Mouse (Mus musculus): Measurements from ENCODE around the gene Zfp948. TPM values are rescaled to one million over a fixed set of nuclear protein-coding genes. Genes with fewer than 3 reads are reported as not detected.
"Not testable (repeated sequence)": the region's sequence is repeated elsewhere in the genome, so short reads cannot be mapped to it uniquely, and the experiment has no call there.

Zfp948 gene
- polyA plus RNA-seq, 1 experiment from 2014 or later: 23.0 TPM

- Histone ChIP-seq H3K4me2 (ENCODE audit: low read length) (no peak overlapping the region), H3K27ac (ENCODE audit: low read depth, low read length) (no peak overlapping the region), H3K9me3 (replicated peaks; ENCODE audit: control insufficient read depth, low read length) (no peaks in the 10 kb centered on the region), H3K36me3 (ENCODE audit: control insufficient read depth, insufficient read depth, low read length) (peaks cover 48% of the 10 kb centered on the region), H3K4me3 (ENCODE audit: low read depth, low read length) (no peak overlapping the region), H3K4me1 (ENCODE audit: control insufficient read depth, insufficient read depth, low read length) (no peaks in the 10 kb centered on the region), H3K27me3 (replicated peaks; ENCODE audit: control insufficient read depth, insufficient read depth, low read length) (no peaks in the 10 kb centered on the region), H3K9ac (ENCODE audit: low read length) (no peak overlapping the region)
- DNase-seq (ENCODE audit: low spot score): no peak
- 96% methylated on average over 2 of the region's 2 CpGs for WGBS
- no peak for ATAC-seq
Measured at GRCm38 (mm10) chr17:21585521-21585920, 18.7 kb downstream of the Zfp948 start.

GRCm38 (mm10) chr17:21616356-21616755 lies 49.5 kb downstream of the Zfp948 start:
- Histone ChIP-seq H3K36me3 (ENCODE audit: control insufficient read depth, insufficient read depth, low read length) (no peaks in the 10 kb centered on the region), H3K9ac (ENCODE audit: low read length) (no peak overlapping the region), H3K9me3 (replicated peaks; ENCODE audit: control insufficient read depth, low read length) (no peaks in the 10 kb centered on the region), H3K4me2 (ENCODE audit: low read length) (no peak overlapping the region), H3K4me3 (ENCODE audit: low read depth, low read length) (no peak overlapping the region), H3K27ac (ENCODE audit: low read depth, low read length) (no peak overlapping the region), H3K27me3 (replicated peaks; ENCODE audit: control insufficient read depth, insufficient read depth, low read length) (no peaks in the 10 kb centered on the region), H3K4me1 (ENCODE audit: control insufficient read depth, insufficient read depth, low read length) (no peaks in the 10 kb centered on the region)
- DNase-seq (ENCODE audit: low spot score) (no peak), ATAC-seq (no peak)
- WGBS: 86% methylated on average over 3 of the region's 3 CpGs

GRCm38 (mm10) chr17:21617352-21617751 lies 50.5 kb downstream of the Zfp948 start:
- H3K4me2 ChIP-seq (ENCODE audit: low read length): no peak overlapping the region
- H3K27ac ChIP-seq (ENCODE audit: low read depth, low read length): no peak overlapping the region
- 17% methylated on average over 9 of the region's 9 CpGs for WGBS
- H3K4me1 ChIP-seq (ENCODE audit: control insufficient read depth, insufficient read depth, low read length): no peaks in the 10 kb centered on the region
- no peaks in the 10 kb centered on the region for H3K36me3 ChIP-seq (ENCODE audit: control insufficient read depth, insufficient read depth, low read length)
- no peaks in the 10 kb centered on the region for H3K27me3 ChIP-seq (replicated peaks; ENCODE audit: control insufficient read depth, insufficient read depth, low read length)
- no peaks in the 10 kb centered on the region for H3K9me3 ChIP-seq (replicated peaks; ENCODE audit: control insufficient read depth, low read length)
- DNase-seq (ENCODE audit: low spot score): no peak
- no peak for ATAC-seq
- H3K9ac ChIP-seq (ENCODE audit: low read length): no peak overlapping the region
- no peak overlapping the region for H3K4me3 ChIP-seq (ENCODE audit: low read depth, low read length)

GRCm38 (mm10) chr17:21623647-21624046 lies 56.8 kb downstream of the Zfp948 start:
- Histone ChIP-seq H3K27ac (ENCODE audit: low read depth, low read length) (no peak overlapping the region), H3K9ac (ENCODE audit: low read length) (no peak overlapping the region), H3K4me1 (ENCODE audit: control insufficient read depth, insufficient read depth, low read length) (no peaks in the 10 kb centered on the region), H3K9me3 (replicated peaks; ENCODE audit: control insufficient read depth, low read length) (no peaks in the 10 kb centered on the region; the same call in 1 of the 2 replicates), H3K4me2 (ENCODE audit: low read length) (no peak overlapping the region), H3K36me3 (ENCODE audit: control insufficient read depth, insufficient read depth, low read length) (no peaks in the 10 kb centered on the region), H3K27me3 (replicated peaks; ENCODE audit: control insufficient read depth, insufficient read depth, low read length) (no peaks in the 10 kb centered on the region), H3K4me3 (ENCODE audit: low read depth, low read length) (no peak overlapping the region)
- no peak for ATAC-seq
- WGBS: no CpG with 5 or more reads among the region's 3 CpGs
- DNase-seq (ENCODE audit: low spot score): no peak

GRCm38 (mm10) chr17:21635758-21636157 lies 69.0 kb downstream of the Zfp948 start:
- not testable (repeated sequence) for H3K9me3 ChIP-seq (replicated peaks; ENCODE audit: control insufficient read depth, low read length); DNase-seq (ENCODE audit: low spot score); H3K36me3 ChIP-seq (ENCODE audit: control insufficient read depth, insufficient read depth, low read length); H3K4me1 ChIP-seq (ENCODE audit: control insufficient read depth, insufficient read depth, low read length); H3K9ac ChIP-seq (ENCODE audit: low read length); H3K4me3 ChIP-seq (ENCODE audit: low read depth, low read length); H3K27me3 ChIP-seq (replicated peaks; ENCODE audit: control insufficient read depth, insufficient read depth, low read length); ATAC-seq; H3K4me2 ChIP-seq (ENCODE audit: low read length); H3K27ac ChIP-seq (ENCODE audit: low read depth, low read length)
- 65% methylated on average over 4 of the region's 4 CpGs for WGBS

Other genes with a start within 250 kb of the Zfp948 start
- gene Zfp677, start 183.3 kb upstream of the Zfp948 start, polyA plus RNA-seq (2014; fragmentation: Nextera tagmentation; extraction: Ambion mirVana): 4.6 and 6.1 TPM in 2 replicates
- gene Zfp54, start 143.8 kb upstream of the Zfp948 start, polyA plus RNA-seq (2014; fragmentation: Nextera tagmentation; extraction: Ambion mirVana): 6.0 and 7.3 TPM in 2 replicates
- gene Zfp51, start 116.6 kb upstream of the Zfp948 start, polyA plus RNA-seq (2014; fragmentation: Nextera tagmentation; extraction: Ambion mirVana): 14.4 and 16.0 TPM in 2 replicates
- gene Zfp53, start 78.0 kb upstream of the Zfp948 start, polyA plus RNA-seq (2014; fragmentation: Nextera tagmentation; extraction: Ambion mirVana): 9.3 and 11.6 TPM in 2 replicates
- 1.4 and 1.9 TPM in 2 replicates for gene Zfp52, start 31.5 kb upstream of the Zfp948 start, polyA plus RNA-seq (2014; fragmentation: Nextera tagmentation; extraction: Ambion mirVana)
- gene Zfp983, start 83.6 kb downstream of the Zfp948 start, polyA plus RNA-seq (2014; fragmentation: Nextera tagmentation; extraction: Ambion mirVana): 11.8 and 14.8 TPM in 2 replicates
- gene Gm10226, start 124.9 kb downstream of the Zfp948 start, polyA plus RNA-seq (2014; fragmentation: Nextera tagmentation; extraction: Ambion mirVana): 22.1 and 23.7 TPM in 2 replicates
- 19.9 and 21.8 TPM in 2 replicates for gene Zfp760, start 140.7 kb downstream of the Zfp948 start, polyA plus RNA-seq (2014; fragmentation: Nextera tagmentation; extraction: Ambion mirVana)
- 6.5 and 7.5 TPM in 2 replicates for gene Zfp229, start 163.8 kb downstream of the Zfp948 start, polyA plus RNA-seq (2014; fragmentation: Nextera tagmentation; extraction: Ambion mirVana)